Mouse (Mus musculus): ENCODE results near the gene Tmem132b.
A peak's percentile ranks its signal among the peaks of the same experiment; 100 is the strongest.

- TF ChIP-seq CTCF (IDR thresholded peaks at IDR 0.05; ENCODE audit: low read depth, low read length) (peak; percentile 84), POLR2A (IDR thresholded peaks at IDR 0.05; ENCODE audit: borderline replicate concordance, low read depth, low read length) (no peak)
Measured at GRCm38 (mm10) chr5:125529109-125529508, 2.5 kb upstream of the Tmem132b start.

All from bone marrow macrophage, adult 2 months (primary cell).